Mouse (Mus musculus) c-Kit-positive CD71-positive TER-119-positive erythroid progenitor cells, embryonic 14.5 days (primary cell): ENCODE data around the gene Med12l.

Experiments used
- DNase-seq: peaks from one replicate; pipeline ENCODE4 v3.0.0-alpha.2; 2013; ENCODE audit warnings: low spot score

Gene Med12l

DNA sequence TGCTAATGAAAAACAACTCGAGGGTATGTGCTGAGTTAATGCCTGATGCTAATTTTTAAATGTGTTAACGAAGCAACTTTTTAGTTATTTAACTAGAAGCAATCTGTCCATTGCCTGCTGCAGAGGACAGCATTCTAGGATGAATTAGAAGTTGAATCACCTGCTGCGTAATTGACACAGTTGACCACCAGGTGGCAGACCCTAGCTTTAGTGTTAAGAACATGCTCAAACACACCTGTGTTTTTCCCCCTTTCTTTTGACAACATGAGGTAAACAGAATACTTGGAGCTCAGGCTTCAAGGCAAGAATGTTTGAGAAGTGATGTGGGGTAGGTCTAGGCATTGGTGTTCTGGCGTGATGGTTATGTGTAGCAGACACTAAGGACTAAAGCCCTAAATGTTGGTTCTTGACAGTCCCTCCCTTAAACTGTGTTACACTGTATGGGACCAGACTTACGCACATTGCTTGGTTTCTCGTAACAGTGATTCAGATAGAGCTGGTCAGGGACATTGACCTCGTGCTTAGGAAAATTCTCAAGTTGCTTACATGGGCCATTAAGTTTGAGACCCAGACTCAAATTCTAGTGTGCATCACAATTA is 315.8 kb downstream of the Med12l start:
- peak; percentile 19 for DNase-seq

DNA sequence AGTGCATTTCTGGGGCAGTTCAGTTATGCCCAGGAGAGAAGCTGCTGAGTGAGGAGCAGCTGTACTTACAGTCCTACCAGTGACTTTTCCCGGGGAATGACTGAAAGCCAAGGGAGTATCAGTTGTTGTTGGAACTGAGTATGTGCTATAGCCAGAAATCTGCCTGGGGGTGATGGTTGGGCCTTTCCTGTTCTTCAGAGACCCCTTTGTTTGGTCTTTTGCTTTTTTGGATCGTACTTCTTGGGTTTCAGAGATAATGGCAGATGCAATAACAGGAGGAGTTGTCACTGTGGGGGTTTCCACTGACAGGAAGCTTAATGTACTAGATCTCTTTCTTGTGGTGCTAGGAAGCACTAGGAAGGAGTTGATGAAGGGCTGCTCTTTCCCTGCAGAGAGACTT is 322.9 kb downstream of the Med12l start:
- no peak for DNase-seq

DNA sequence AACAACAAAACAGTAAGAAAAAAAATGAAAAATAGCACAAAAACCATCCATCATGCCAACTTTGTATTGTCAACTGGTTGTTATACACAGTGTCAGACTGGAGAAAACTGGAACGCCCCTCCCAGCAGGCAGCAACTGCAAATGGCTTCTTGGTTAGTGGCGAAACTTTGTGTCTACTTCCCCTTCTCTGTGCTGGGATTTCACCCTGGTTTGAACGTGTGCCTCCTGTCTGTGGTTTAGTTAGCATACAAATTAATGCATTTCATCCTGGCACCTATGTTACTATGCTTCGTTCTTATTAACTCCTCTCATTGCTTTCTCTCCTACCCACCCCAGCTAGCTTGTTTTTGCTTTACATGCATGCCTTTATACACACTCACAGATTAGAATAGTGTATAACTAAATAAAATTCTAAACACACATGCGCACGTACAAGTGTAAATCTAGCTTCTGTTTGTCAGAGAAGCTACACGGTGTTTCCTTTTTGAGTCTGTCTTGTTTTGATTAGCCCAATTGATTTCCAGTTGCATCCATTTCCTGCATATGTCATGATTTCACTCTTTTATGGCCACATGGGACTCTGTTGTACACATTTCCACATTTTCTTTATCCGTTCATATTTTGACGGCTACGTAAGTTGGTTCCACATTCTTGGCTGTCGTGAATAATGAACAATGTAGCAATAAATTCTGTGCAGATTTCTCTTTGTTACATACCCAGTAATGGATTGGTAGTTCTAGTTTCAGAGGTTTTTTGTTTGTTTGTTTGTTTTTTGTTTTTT is 336.2 kb downstream of the Med12l start:
- no peak for DNase-seq

DNA sequence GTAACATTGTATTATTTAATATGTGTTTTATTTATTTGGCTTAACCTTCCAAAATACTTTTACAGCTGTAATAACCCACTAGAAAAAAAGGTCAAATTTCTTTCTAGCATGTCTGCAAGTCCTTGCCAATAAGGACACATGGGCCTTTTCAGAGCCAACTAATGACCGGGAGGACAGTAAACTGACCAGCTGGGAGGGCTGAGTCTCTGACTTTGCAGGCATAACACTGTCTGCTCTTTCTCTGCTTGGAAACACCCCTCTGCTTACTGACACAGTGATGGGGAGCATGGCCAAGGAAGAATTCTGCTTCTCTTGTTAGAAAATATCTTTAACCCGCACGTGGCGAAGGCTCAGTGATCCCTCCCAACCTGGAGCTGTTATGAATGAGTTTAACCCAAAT is 337.4 kb downstream of the Med12l start:
- DNase-seq = no peak

DNA sequence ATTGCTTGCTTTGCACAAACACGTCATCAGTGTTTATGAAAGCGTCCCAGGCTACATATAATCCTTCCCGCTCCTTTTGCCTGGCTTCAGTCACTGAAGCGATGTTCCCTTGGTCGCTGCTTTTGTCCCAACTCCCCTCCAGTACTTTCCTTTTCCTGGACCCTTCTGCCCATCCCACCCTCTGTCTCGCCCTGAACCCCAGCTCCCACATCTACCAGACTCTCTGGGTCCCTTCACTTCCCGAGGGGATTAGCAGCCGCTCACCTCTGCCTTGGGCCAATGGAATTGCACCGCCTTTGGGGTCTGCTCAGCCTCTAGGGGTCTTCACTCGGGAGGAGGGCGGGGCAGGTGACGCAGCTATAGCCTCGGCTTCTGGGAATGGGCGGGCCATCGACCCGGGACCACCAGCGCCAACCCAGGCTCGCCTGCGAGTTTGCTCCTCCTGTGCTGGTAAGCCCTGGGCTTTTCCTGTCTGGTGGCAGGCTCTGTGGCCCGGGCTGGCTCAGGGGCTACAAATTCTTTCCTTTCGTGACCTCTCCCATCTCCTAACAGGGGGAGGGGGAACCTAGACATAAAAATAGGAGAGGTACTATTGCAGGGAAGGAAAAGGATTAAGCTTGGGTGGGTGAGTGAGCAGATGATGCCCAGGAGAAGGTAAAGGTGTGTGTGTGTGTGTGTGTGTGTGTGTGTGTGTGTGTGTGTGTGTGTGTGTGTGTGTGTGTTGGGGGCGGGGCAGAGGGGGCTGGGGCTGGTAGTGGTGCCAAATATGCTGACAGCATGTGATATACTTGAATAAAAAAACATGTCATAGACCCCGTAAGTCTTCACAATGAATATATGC is 338.7 kb downstream of the Med12l start, which contains the start of gene Igsf10:
Gene Igsf10, minus strand, starts transcription at position 330 of the 841 bp plus-strand sequence.
- no peak for DNase-seq

DNA sequence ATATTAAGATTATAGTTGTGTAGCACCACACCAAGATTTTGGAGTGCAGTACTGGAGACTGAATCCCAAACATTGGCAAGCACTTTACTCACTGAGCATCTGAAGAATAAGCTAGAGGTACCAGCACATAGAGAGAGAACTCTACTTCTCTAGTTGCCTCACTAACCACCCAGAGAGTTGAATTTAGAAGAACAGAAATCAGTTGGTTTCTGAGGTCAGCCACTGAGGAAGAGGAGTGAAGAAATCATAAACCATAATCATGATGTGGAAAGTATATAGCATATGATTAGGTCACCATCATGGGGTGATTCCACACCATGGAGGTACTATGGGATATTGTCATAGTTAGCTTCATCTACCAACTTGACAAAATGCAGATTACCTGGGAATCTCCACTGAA is 346.1 kb downstream of the Med12l start:
- DNase-seq = no peak

DNA sequence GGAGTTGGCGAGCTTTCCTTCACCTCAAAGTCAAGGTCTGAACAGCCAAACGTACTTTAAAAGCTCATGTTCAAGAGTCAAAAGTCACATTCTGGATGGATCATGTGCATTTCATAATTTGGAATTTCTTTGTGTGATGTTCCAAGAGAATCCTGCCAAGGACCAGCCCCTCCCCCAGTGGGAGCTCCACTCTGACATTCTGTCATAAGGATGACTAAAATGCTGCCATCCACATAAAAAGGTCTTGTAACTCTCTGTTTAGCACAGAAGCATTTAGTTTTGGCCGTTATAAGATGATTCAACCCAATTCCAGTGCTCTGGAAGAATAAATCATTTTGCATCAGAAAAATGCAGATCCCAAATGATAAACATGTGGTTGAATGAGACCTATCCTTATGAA is 348.5 kb downstream of the Med12l start:
- no peak for DNase-seq

DNA sequence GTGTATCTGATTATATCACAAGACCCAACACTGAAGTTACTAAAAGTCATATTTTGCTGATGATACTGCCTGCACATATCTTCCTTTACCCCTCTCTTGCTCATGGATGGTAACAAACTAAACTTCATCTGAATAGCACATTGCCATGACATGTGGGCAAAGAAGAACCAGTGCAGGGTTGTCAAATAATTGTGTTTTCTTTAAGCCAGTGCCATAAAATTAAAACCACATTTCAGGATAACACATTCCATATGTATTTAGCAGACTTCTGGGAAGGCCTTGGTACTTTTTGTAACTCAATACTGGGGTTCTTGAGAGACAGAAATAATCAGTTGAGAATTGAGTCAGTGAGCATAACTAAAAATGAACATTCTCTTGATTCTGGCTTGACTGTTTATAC is 354.5 kb downstream of the Med12l start:
- DNase-seq = no peak

DNA sequence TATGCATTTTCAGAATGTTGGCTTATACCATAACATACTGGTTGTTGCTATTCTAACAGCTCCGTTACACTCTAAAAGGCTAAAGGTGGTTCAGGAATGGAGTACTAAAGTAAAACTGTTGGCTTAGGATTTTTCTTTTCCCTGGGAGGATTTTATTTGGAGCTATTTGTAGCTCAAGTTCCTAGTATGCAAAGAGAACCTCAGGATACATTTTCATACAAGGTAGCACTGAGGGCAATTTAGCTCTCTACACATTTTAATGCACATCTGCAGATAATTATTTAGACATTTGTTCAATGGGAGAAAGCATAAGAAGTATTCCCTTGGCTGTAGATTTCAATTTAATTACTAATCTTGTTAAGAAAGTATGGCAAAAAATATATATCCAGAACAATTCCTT is 356.3 kb downstream of the Med12l start:
- DNase-seq = no peak
